ENCODE assay signal across 9 mouse cellular contexts in genomic region chr5:143333872-143334271, GRCm38 (mm10). TPM values are rescaled to one million over a fixed set of nuclear protein-coding genes. Genes with fewer than 3 reads are reported as not detected.
DNase-seq lines count a peak whose midpoint lies in the region; ATAC-seq and TF ChIP-seq lines count a peak whose summit lies in the region.
"Had no signal": no experiment of that assay in that cellular context is flagged by ENCODE, and none has a peak within 500 bp of the region (broad histone marks: within the 10 kb centered on the region; RNA-seq: fewer than 3 reads in every experiment).

No protein-coding gene starts in this region.

- no peak overlapping the region for H3K9ac ChIP-seq in liver, embryonic 16.5 days (ENCODE audit: low read depth, low read length)
- H3K9ac ChIP-seq: limb, embryonic 12.5 days had no signal

- H3K27me3 ChIP-seq in E14TG2a.4 (ENCODE audit: insufficient read depth, low read length): no peaks in the 10 kb centered on the region
- no peaks in the 10 kb centered on the region for H3K27me3 ChIP-seq in liver, embryonic 16.5 days (ENCODE audit: control insufficient read depth, insufficient read depth, low read depth, low read length)

- H3K4me3 ChIP-seq in E14TG2a.4 (replicated peaks; ENCODE audit: low read length): peak overlapping the region; percentile 35; the same call in 1 of the 2 replicates
- H3K4me3 ChIP-seq in liver, embryonic 16.5 days (ENCODE audit: low read depth, low read length): no peak overlapping the region
- H3K4me3 ChIP-seq: limb, embryonic 12.5 days had no signal

- WGBS in liver, embryonic 16.5 days (ENCODE audit: insufficient replicate concordance): 9% methylated on average over 5 of the region's 5 CpGs

- H3K36me3 ChIP-seq in E14TG2a.4 (ENCODE audit: insufficient read depth, low read length): no peaks in the 10 kb centered on the region
- no peaks in the 10 kb centered on the region for H3K36me3 ChIP-seq in liver, embryonic 16.5 days (ENCODE audit: control insufficient read depth, insufficient read depth)
- H3K36me3 ChIP-seq: limb, embryonic 12.5 days had no signal

- H3K4me2 ChIP-seq in liver, embryonic 16.5 days (ENCODE audit: low read depth, low read length): peak overlapping the region; percentile 32; the same call in 1 of the 2 replicates
- H3K4me2 ChIP-seq: limb, embryonic 12.5 days had no signal

- H3K27ac ChIP-seq in liver, embryonic 16.5 days (ENCODE audit: low read length): no peak overlapping the region
- H3K27ac ChIP-seq: limb, embryonic 12.5 days had no signal

- ATAC-seq in liver, embryonic 16.5 days (ENCODE audit: low read depth): no peak

- TF ChIP-seq CTCF in E14TG2a.4 (conservative IDR thresholded peaks at IDR 0.05; ENCODE audit: low read length): peak; percentile 35

- DNase-seq in 416B (ENCODE audit: low read depth): peak; percentile 87
- DNase-seq in c-Kit-positive CD71-positive TER-119-negative erythroid progenitor cells, embryonic 14.5 days (ENCODE audit: low read depth): peak; percentile 60
- DNase-seq in gastrocnemius, adult 8-10 months (ENCODE audit: low spot score in 2 of 2): peak; percentile 48 to 54
- peak; percentile 76 to 88 for DNase-seq in kidney, postnatal 36 days
- peak; percentile 84 for DNase-seq in retina, postnatal 1 day
- DNase-seq in urinary bladder, postnatal 4 days (ENCODE audit: low spot score in 2 of 2): peak; percentile 47 to 81

- 0 out of 2 replicates have a peak, but pooled peaks cover 5% of the 10 kb centered on the region for H3K9me3 ChIP-seq in E14TG2a.4 (ENCODE audit: low read length)
- no peaks in the 10 kb centered on the region for H3K9me3 ChIP-seq in liver, embryonic 16.5 days (replicated peaks; ENCODE audit: control insufficient read depth, low read length)
- H3K9me3 ChIP-seq: limb, embryonic 12.5 days had no signal

- H3K4me1 ChIP-seq in E14TG2a.4 (replicated peaks; ENCODE audit: low read depth, low read length): peaks cover 26% of the 10 kb centered on the region
- H3K4me1 ChIP-seq in liver, embryonic 16.5 days (ENCODE audit: control insufficient read depth, low read depth, low read length): peaks cover 4% of the 10 kb centered on the region

RNA-seq across cellular contexts. Expression of gene Zdhhc4, which starts 4.8 kb away (rescaled TPM):
- total RNA-seq in gastrocnemius, adult 8-10 months (2022): 10 to 100 TPM; 33.7 to 45.5 (median 37.9) TPM
- 23.9 and 25.5 TPM in 2 replicates for polyA plus RNA-seq in liver, embryonic 16.5 days (2015; fragmentation: Nextera tagmentation; extraction: Ambion mirVana)

RNA-seq across cellular contexts. Expression of gene E130309D02Rik, which starts 18.7 kb away (rescaled TPM):
- 10 to 100 TPM; 10.2 to 12.2 (median 11.2) TPM for total RNA-seq in gastrocnemius, adult 8-10 months (2022)
- 16.6 and 16.8 TPM in 2 replicates for polyA plus RNA-seq in liver, embryonic 16.5 days (2015; fragmentation: Nextera tagmentation; extraction: Ambion mirVana)

RNA-seq across cellular contexts. Expression of gene Grid2ip, which starts 23.3 kb away (rescaled TPM):
- not detected for total RNA-seq in gastrocnemius, adult 8-10 months (2022)
- polyA plus RNA-seq in liver, embryonic 16.5 days (2015; fragmentation: Nextera tagmentation; extraction: Ambion mirVana): not detected in 2 replicates

RNA-seq across cellular contexts. Expression of gene Zfp853, which starts 40.4 kb away (rescaled TPM):
- not detected for total RNA-seq in gastrocnemius, adult 8-10 months (2022)
- not detected in 2 replicates for polyA plus RNA-seq in liver, embryonic 16.5 days (2015; fragmentation: Nextera tagmentation; extraction: Ambion mirVana)
